14 mouse cellular contexts compared by ENCODE assay signal in genomic region chr11:24184932-24185331, GRCm38 (mm10).
DNase-seq lines count a peak whose midpoint lies in the region; ATAC-seq and TF ChIP-seq lines count a peak whose summit lies in the region.
"Had no signal": no experiment of that assay in that cellular context is flagged by ENCODE, and none has a peak within 500 bp of the region (broad histone marks: within the 10 kb centered on the region; RNA-seq: fewer than 3 reads in every experiment).

No protein-coding gene starts in this region.

- H3K27me3 ChIP-seq in heart, postnatal 0 days (ENCODE audit: control insufficient read depth, insufficient read depth, low read length): no peaks in the 10 kb centered on the region
- no peaks in the 10 kb centered on the region for H3K27me3 ChIP-seq in heart, embryonic 12.5 days (replicated peaks)
- H3K27me3 ChIP-seq in forebrain, embryonic 16.5 days (replicated peaks; ENCODE audit: control insufficient read depth, insufficient read depth, low read length): no peaks in the 10 kb centered on the region
- H3K27me3 ChIP-seq: embryonic facial prominence, embryonic 15.5 days; stomach, embryonic 15.5 days had no signal

- no peak for ATAC-seq in heart, postnatal 0 days (ENCODE audit: insufficient read depth, low read depth)
- ATAC-seq in heart, embryonic 12.5 days (ENCODE audit: insufficient number of reproducible peaks, low FRiP score): no peak
- ATAC-seq in forebrain, embryonic 16.5 days: no peak
- ATAC-seq: intestine, postnatal 0 days had no signal

- H3K4me2 ChIP-seq in heart, postnatal 0 days (ENCODE audit: low read depth, low read length): no peak overlapping the region
- no peak overlapping the region for H3K4me2 ChIP-seq in heart, embryonic 12.5 days
- H3K4me2 ChIP-seq in forebrain, embryonic 16.5 days (ENCODE audit: low read length): no peak overlapping the region
- H3K4me2 ChIP-seq: embryonic facial prominence, embryonic 15.5 days; stomach, embryonic 15.5 days had no signal

- no peaks in the 10 kb centered on the region for H3K9me3 ChIP-seq in heart, postnatal 0 days (replicated peaks; ENCODE audit: control insufficient read depth, low read length)
- no peaks in the 10 kb centered on the region for H3K9me3 ChIP-seq in heart, embryonic 12.5 days (replicated peaks)
- no peaks in the 10 kb centered on the region for H3K9me3 ChIP-seq in forebrain, embryonic 16.5 days (ENCODE audit: control insufficient read depth, low read length)
- H3K9me3 ChIP-seq: embryonic facial prominence, embryonic 15.5 days; megakaryocyte, embryonic 14.5 days; stomach, embryonic 15.5 days had no signal

- TF ChIP-seq EP300 in heart, postnatal 0 days (IDR thresholded peaks at IDR 0.05; ENCODE audit: low read depth): no peak

- H3K27ac ChIP-seq in heart, postnatal 0 days (ENCODE audit: low read depth): no peak overlapping the region
- no peak overlapping the region for H3K27ac ChIP-seq in heart, embryonic 12.5 days (ENCODE audit: poor library complexity, severe bottlenecking)
- no peak overlapping the region for H3K27ac ChIP-seq in forebrain, embryonic 16.5 days (ENCODE audit: low read length)
- H3K27ac ChIP-seq: embryonic facial prominence, embryonic 15.5 days; stomach, embryonic 15.5 days had no signal

- no peaks in the 10 kb centered on the region for H3K36me3 ChIP-seq in heart, postnatal 0 days (replicated peaks; ENCODE audit: control insufficient read depth, insufficient read depth, low read length)
- H3K36me3 ChIP-seq in heart, embryonic 12.5 days: no peaks in the 10 kb centered on the region
- no peaks in the 10 kb centered on the region for H3K36me3 ChIP-seq in forebrain, embryonic 16.5 days (ENCODE audit: control insufficient read depth, insufficient read depth)
- H3K36me3 ChIP-seq: embryonic facial prominence, embryonic 15.5 days; stomach, embryonic 15.5 days had no signal

- WGBS in heart, postnatal 0 days: 51% methylated on average over 5 of the region's 5 CpGs
- 51% methylated on average over 5 of the region's 5 CpGs for WGBS in heart, embryonic 12.5 days
- WGBS in forebrain, embryonic 16.5 days: 72% methylated on average over 5 of the region's 5 CpGs

- TF ChIP-seq CTCF in heart, postnatal 0 days (IDR thresholded peaks at IDR 0.05; ENCODE audit: low read depth): no peak

- H3K4me1 ChIP-seq in heart, postnatal 0 days (ENCODE audit: control insufficient read depth, insufficient read depth): peaks cover 10% of the 10 kb centered on the region; the same call in 1 of the 2 replicates
- peaks cover 4% of the 10 kb centered on the region for H3K4me1 ChIP-seq in heart, embryonic 12.5 days (replicated peaks)
- peaks cover 8% of the 10 kb centered on the region for H3K4me1 ChIP-seq in forebrain, embryonic 16.5 days (replicated peaks; ENCODE audit: control insufficient read depth, insufficient read depth, low read length)
- H3K4me1 ChIP-seq: embryonic facial prominence, embryonic 15.5 days; stomach, embryonic 15.5 days had no signal

- no peak overlapping the region for H3K9ac ChIP-seq in heart, postnatal 0 days (replicated peaks; ENCODE audit: low read depth, low read length)
- no peak overlapping the region for H3K9ac ChIP-seq in heart, embryonic 12.5 days
- H3K9ac ChIP-seq in forebrain, embryonic 16.5 days (replicated peaks; ENCODE audit: low read depth, low read length): no peak overlapping the region
- H3K9ac ChIP-seq: embryonic facial prominence, embryonic 15.5 days; stomach, embryonic 15.5 days had no signal

- DNase-seq in heart, postnatal 0 days (ENCODE audit: low spot score): peak; percentile 21
- peak; percentile 60 for DNase-seq in MEL-GATA-1-ER (ENCODE audit: extremely low read depth, low read depth)
- peak; percentile 17 for DNase-seq in lung, postnatal 10 days
- DNase-seq in spleen, adult 18-20 months: peak; percentile 59 to 74
- no peak for DNase-seq in right cerebral cortex, postnatal 25 days
- DNase-seq in urinary bladder, adult 18-20 months (ENCODE audit: low spot score in 2 of 2): no peak
- DNase-seq: cerebellum, adult 11-12 months; layer of hippocampus, postnatal 36 days had no signal

- H3K4me3 ChIP-seq in heart, postnatal 0 days (ENCODE audit: low read depth, low read length): no peak overlapping the region
- no peak overlapping the region for H3K4me3 ChIP-seq in heart, embryonic 12.5 days
- H3K4me3 ChIP-seq in forebrain, embryonic 16.5 days (replicated peaks; ENCODE audit: low read length): no peak overlapping the region
- H3K4me3 ChIP-seq: embryonic facial prominence, embryonic 15.5 days; megakaryocyte, embryonic 14.5 days; stomach, embryonic 15.5 days had no signal

Comparison
In these comparisons a context has a peak if more than half of its experiments do, and no peak if none do; other contexts are left out.
1. DNase-seq: peak in heart, postnatal 0 days (single experiment), MEL-GATA-1-ER (single experiment), lung, postnatal 10 days (single experiment) and spleen, adult 18-20 months (2 of 2); none in right cerebral cortex, postnatal 25 days (single experiment) and urinary bladder, adult 18-20 months (0 of 2).